In genomic region chr12:113144001-113144756, GRCm38 (mm10) we compare ENCODE assay signal across 10 mouse cellular contexts. TPM values are rescaled to one million over a fixed set of nuclear protein-coding genes. Genes with fewer than 3 reads are reported as not detected.
A peak's percentile ranks its signal among the peaks of the same experiment; 100 is the strongest.
DNase-seq lines count a peak whose midpoint lies in the region; ATAC-seq and TF ChIP-seq lines count a peak whose summit lies in the region.
"Had no signal": no experiment of that assay in that cellular context is flagged by ENCODE, and none has a peak within 500 bp of the region (broad histone marks: within the 10 kb centered on the region; RNA-seq: fewer than 3 reads in every experiment).

No protein-coding gene starts in this region.

- peak; percentile 45 for DNase-seq in cerebellum, adult 11-12 months
- no peak for DNase-seq in cerebellum, adult 11 months
- DNase-seq in midbrain, postnatal 0 days (ENCODE audit: low spot score), result no peak
- peak; percentile 45 for DNase-seq in embryonic facial prominence, embryonic 10.5 days (ENCODE audit: low spot score)
- DNase-seq in kidney, postnatal 4 days, result peak; percentile 49 to 63
- DNase-seq in thymus, postnatal 25 days, result peak; percentile 54
- no peak for DNase-seq in left cerebral cortex, postnatal 10 days (ENCODE audit: extremely low spot score in 1 of 2, low spot score in 2 of 2)

- H3K4me1 ChIP-seq in midbrain, postnatal 0 days (ENCODE audit: insufficient read depth, low read length), result peaks cover 25% of the 10 kb centered on the region
- H3K4me1 ChIP-seq in midbrain, embryonic 15.5 days, result peaks cover 49% of the 10 kb centered on the region
- H3K4me1 ChIP-seq in embryonic facial prominence, embryonic 10.5 days, result peaks cover 73% of the 10 kb centered on the region

- H3K4me2 ChIP-seq in midbrain, postnatal 0 days (ENCODE audit: low read depth, low read length, poor library complexity, severe bottlenecking), result no peak overlapping the region
- no peak overlapping the region for H3K4me2 ChIP-seq in midbrain, embryonic 15.5 days

- no peak overlapping the region for H3K9ac ChIP-seq in midbrain, postnatal 0 days (replicated peaks; ENCODE audit: low read length, poor library complexity, severe bottlenecking)
- no peak overlapping the region for H3K9ac ChIP-seq in midbrain, embryonic 15.5 days
- H3K9ac ChIP-seq: hindbrain, embryonic 15.5 days had no signal

- peak; percentile 69 for TF ChIP-seq CTCF in midbrain, postnatal 0 days (IDR thresholded peaks at IDR 0.05)

- no peak overlapping the region for H3K27ac ChIP-seq in midbrain, postnatal 0 days (ENCODE audit: low read depth, low read length)
- H3K27ac ChIP-seq in midbrain, embryonic 15.5 days, result no peak overlapping the region
- no peak overlapping the region for H3K27ac ChIP-seq in embryonic facial prominence, embryonic 10.5 days (replicated peaks)
- H3K27ac ChIP-seq: hindbrain, embryonic 15.5 days; neural tube, embryonic 13.5 days had no signal

- no peak for ATAC-seq in midbrain, postnatal 0 days (ENCODE audit: low FRiP score)
- no peak for ATAC-seq in midbrain, embryonic 15.5 days (replicated peaks)

- H3K9me3 ChIP-seq in midbrain, postnatal 0 days (ENCODE audit: low read length), result no peaks in the 10 kb centered on the region
- H3K9me3 ChIP-seq in midbrain, embryonic 15.5 days, result no peaks in the 10 kb centered on the region
- no peaks in the 10 kb centered on the region for H3K9me3 ChIP-seq in embryonic facial prominence, embryonic 10.5 days
- H3K9me3 ChIP-seq: hindbrain, embryonic 15.5 days; neural tube, embryonic 13.5 days had no signal

- no peaks in the 10 kb centered on the region for H3K27me3 ChIP-seq in midbrain, postnatal 0 days (ENCODE audit: insufficient read depth, low read length)
- H3K27me3 ChIP-seq in midbrain, embryonic 15.5 days (replicated peaks), result no peaks in the 10 kb centered on the region
- H3K27me3 ChIP-seq in embryonic facial prominence, embryonic 10.5 days (replicated peaks; ENCODE audit: low read depth, poor library complexity, severe bottlenecking), result peaks cover 80% of the 10 kb centered on the region
- H3K27me3 ChIP-seq: hindbrain, embryonic 15.5 days; neural tube, embryonic 13.5 days had no signal

- no peak overlapping the region for H3K4me3 ChIP-seq in midbrain, postnatal 0 days (ENCODE audit: low read depth, low read length)
- no peak overlapping the region for H3K4me3 ChIP-seq in midbrain, embryonic 15.5 days
- H3K4me3 ChIP-seq in embryonic facial prominence, embryonic 10.5 days, result no peak overlapping the region
- H3K4me3 ChIP-seq: hindbrain, embryonic 15.5 days; neural tube, embryonic 13.5 days had no signal

- intact Hi-C loops in left cerebral cortex, postnatal 10 days (cut with DNase I), result loop anchor here (5.0 kb wide), 1 partner anchor 43 kb away; the partner anchor contains the start of gene Tmem121

- H3K36me3 ChIP-seq in midbrain, postnatal 0 days (ENCODE audit: insufficient read depth, low read length), result peaks cover 15% of the 10 kb centered on the region; the same call in 1 of the 2 replicates
- H3K36me3 ChIP-seq in midbrain, embryonic 15.5 days (replicated peaks), result peaks cover 13% of the 10 kb centered on the region; the same call in 1 of the 2 replicates
- H3K36me3 ChIP-seq in embryonic facial prominence, embryonic 10.5 days (replicated peaks), result peaks cover 19% of the 10 kb centered on the region

- WGBS in midbrain, postnatal 0 days, result 84% methylated on average over 20 of the region's 20 CpGs
- WGBS in midbrain, embryonic 15.5 days, result 84% methylated on average over 20 of the region's 20 CpGs
- 80% methylated on average over 20 of the region's 20 CpGs for WGBS in embryonic facial prominence, embryonic 10.5 days

RNA-seq across cellular contexts. Expression of gene Crip1, which starts 1.9 kb away (rescaled TPM):
- 2.5 and 3.9 TPM in 2 replicates for total RNA-seq in midbrain, postnatal 0 days (2014; rRNA removed)
- polyA plus RNA-seq in midbrain, postnatal 0 days (2015; fragmentation: Nextera tagmentation; extraction: Ambion mirVana), result 25.0 and 26.0 TPM in 2 replicates
- polyA plus RNA-seq in midbrain, embryonic 15.5 days (2015; fragmentation: Nextera tagmentation; extraction: Ambion mirVana), result 23.7 and 27.3 TPM in 2 replicates
- polyA plus RNA-seq in embryonic facial prominence, embryonic 10.5 days (2016; fragmentation: Nextera tagmentation; extraction: Ambion mirVana), result 53.6 and 57.1 TPM in 2 replicates
- total RNA-seq in left cerebral cortex, postnatal 10 days (2021), result 10 to 100 TPM; 12.4 to 12.6 TPM

RNA-seq across cellular contexts. Expression of gene Crip2, which starts 4.1 kb away (rescaled TPM):
- 147 and 185 TPM in 2 replicates for total RNA-seq in midbrain, postnatal 0 days (2014; rRNA removed)
- polyA plus RNA-seq in midbrain, postnatal 0 days (2015; fragmentation: Nextera tagmentation; extraction: Ambion mirVana), result 317 and 336 TPM in 2 replicates
- polyA plus RNA-seq in midbrain, embryonic 15.5 days (2015; fragmentation: Nextera tagmentation; extraction: Ambion mirVana), result 370 and 393 TPM in 2 replicates
- polyA plus RNA-seq in embryonic facial prominence, embryonic 10.5 days (2016; fragmentation: Nextera tagmentation; extraction: Ambion mirVana), result 91.8 and 96.4 TPM in 2 replicates
- 100 to 1,000 TPM; 220 to 253 TPM for total RNA-seq in left cerebral cortex, postnatal 10 days (2021)

RNA-seq across cellular contexts. Expression of gene Tedc1, which starts 12.0 kb away (rescaled TPM):
- total RNA-seq in midbrain, postnatal 0 days (2014; rRNA removed), result 4.3 and 17.0 TPM in 2 replicates
- polyA plus RNA-seq in midbrain, postnatal 0 days (2015; fragmentation: Nextera tagmentation; extraction: Ambion mirVana), result 8.8 and 8.9 TPM in 2 replicates
- polyA plus RNA-seq in midbrain, embryonic 15.5 days (2015; fragmentation: Nextera tagmentation; extraction: Ambion mirVana), result 12.7 and 16.3 TPM in 2 replicates
- polyA plus RNA-seq in embryonic facial prominence, embryonic 10.5 days (2016; fragmentation: Nextera tagmentation; extraction: Ambion mirVana), result 57.5 and 59.4 TPM in 2 replicates
- total RNA-seq in left cerebral cortex, postnatal 10 days (2021), result 1 to 10 TPM; 3.7 TPM

RNA-seq across cellular contexts. Expression of gene Tmem121, which starts 41.6 kb away (rescaled TPM):
- total RNA-seq in midbrain, postnatal 0 days (2014; rRNA removed), result 80.8 and 89.1 TPM in 2 replicates
- polyA plus RNA-seq in midbrain, postnatal 0 days (2015; fragmentation: Nextera tagmentation; extraction: Ambion mirVana), result 63.6 and 67.5 TPM in 2 replicates
- 44.9 and 50.6 TPM in 2 replicates for polyA plus RNA-seq in midbrain, embryonic 15.5 days (2015; fragmentation: Nextera tagmentation; extraction: Ambion mirVana)
- 11.4 and 12.1 TPM in 2 replicates for polyA plus RNA-seq in embryonic facial prominence, embryonic 10.5 days (2016; fragmentation: Nextera tagmentation; extraction: Ambion mirVana)
- 10 to 100 TPM; 35.0 to 39.1 TPM for total RNA-seq in left cerebral cortex, postnatal 10 days (2021)

RNA-seq across cellular contexts. Expression of gene Mta1, which starts 46.1 kb away (rescaled TPM):
- 48.3 and 55.2 TPM in 2 replicates for total RNA-seq in midbrain, postnatal 0 days (2014; rRNA removed)
- 15.3 and 16.8 TPM in 2 replicates for polyA plus RNA-seq in midbrain, postnatal 0 days (2015; fragmentation: Nextera tagmentation; extraction: Ambion mirVana)
- 17.2 and 18.1 TPM in 2 replicates for polyA plus RNA-seq in midbrain, embryonic 15.5 days (2015; fragmentation: Nextera tagmentation; extraction: Ambion mirVana)
- polyA plus RNA-seq in embryonic facial prominence, embryonic 10.5 days (2016; fragmentation: Nextera tagmentation; extraction: Ambion mirVana), result 20.3 and 21.0 TPM in 2 replicates
- 10 to 100 TPM; 87.1 to 89.1 TPM for total RNA-seq in left cerebral cortex, postnatal 10 days (2021)

Comparison
In these comparisons a context has a peak if more than half of its experiments do, and no peak if none do; other contexts are left out.
1. DNase-seq: peak in cerebellum, adult 11-12 months (single experiment), embryonic facial prominence, embryonic 10.5 days (single experiment), kidney, postnatal 4 days (2 of 2) and thymus, postnatal 25 days (single experiment); none in cerebellum, adult 11 months (single experiment), midbrain, postnatal 0 days (single experiment) and left cerebral cortex, postnatal 10 days (0 of 2).